Mouse (Mus musculus) hindbrain, embryonic 16.5 days (tissue): Measurements from ENCODE around the gene Kcnj3. TPM values are rescaled to one million over a fixed set of nuclear protein-coding genes. Genes with fewer than 3 reads are reported as not detected.
"Not testable (repeated sequence)": the region's sequence is repeated elsewhere in the genome, so short reads cannot be mapped to it uniquely, and the experiment has no call there.

ENCODE experiments used
- ATAC-seq: fragments of 200-750 bp; cut with Nextera tagmentation; 2 replicates; pipeline ENCODE4 v1.8.0; 2017; ENCODE audit warnings: moderate TSS enrichment, moderate library complexity
- H3K27ac ChIP-seq: fragments of 300-500 bp; sonication (generic); 2 replicates; pipeline ENCODE4 v1.5.1; 2014; ENCODE audit warnings: low read depth, mild to moderate bottlenecking, control low read depth, low read length, moderate library complexity
- H3K27me3 ChIP-seq: fragments of 300-500 bp; sonication (generic); replicated peaks from 2 replicates; pipeline ENCODE4 v1.6.1; 2014; ENCODE audit warnings: low read length; ENCODE audit not compliant: control insufficient read depth, insufficient read depth
- H3K36me3 ChIP-seq: fragments of 300-500 bp; sonication (generic); 2 replicates; pipeline ENCODE4 v1.6.1; 2014; ENCODE audit warnings: mild to moderate bottlenecking, low read length, moderate library complexity, mixed read lengths; ENCODE audit not compliant: control insufficient read depth, insufficient read depth
- H3K4me1 ChIP-seq: fragments of 300-500 bp; sonication (generic); 2 replicates; pipeline ENCODE4 v1.6.1; 2014; ENCODE audit warnings: low read depth, low read length; ENCODE audit not compliant: control insufficient read depth, insufficient read depth
- H3K4me2 ChIP-seq: fragments of 300-500 bp; sonication (generic); 2 replicates; pipeline ENCODE4 v1.6.1; 2014; ENCODE audit warnings: mild to moderate bottlenecking, low read length, control low read depth, moderate library complexity
- H3K4me3 ChIP-seq: fragments of 300-500 bp; sonication (generic); 2 replicates; pipeline ENCODE4 v1.5.1; 2014; ENCODE audit warnings: mild to moderate bottlenecking, low read length, control low read depth, moderate library complexity
- H3K9ac ChIP-seq: fragments of 300-500 bp; sonication (generic); 2 replicates; pipeline ENCODE4 v1.6.1; 2014; ENCODE audit warnings: low read depth, mild to moderate bottlenecking, control low read depth, low read length, moderate library complexity
- H3K9me3 ChIP-seq: fragments of 300-500 bp; sonication (generic); 2 replicates; pipeline ENCODE4 v1.6.1; 2014; ENCODE audit warnings: mild to moderate bottlenecking, low read length, moderate library complexity; ENCODE audit not compliant: control insufficient read depth
- WGBS: fragments of 180-500 bp; shearing (Covaris S2); extraction: QIAGEN DNeasy Blood & Tissue Kit; methylation state at CpG from one replicate; pipeline ENCODE4 v1.1.7; 2014; 5-methylcytosine and 5-hydroxymethylcytosine counted together
- polyA plus RNA-seq: library from polyadenylated mRNA; unstranded; fragments of >200 nt; fragmentation: Nextera tagmentation; extraction: Ambion mirVana; gene quantifications from 2 replicates; pipeline ENCODE4 v1.2.1, GENCODE M21; 2015

Kcnj3 gene
- polyA plus RNA-seq, 1 experiment from 2014 or later = 6.8 TPM

- not testable (repeated sequence) for H3K4me1 ChIP-seq, H3K27me3 ChIP-seq, H3K36me3 ChIP-seq, H3K4me3 ChIP-seq, H3K4me2 ChIP-seq, H3K9me3 ChIP-seq, ATAC-seq, H3K9ac ChIP-seq, H3K27ac ChIP-seq
- 89% methylated on average over 7 of the region's 7 CpGs for WGBS
Observed at GRCm38 (mm10) chr2:55485500-55486129, 49.8 kb downstream of the Kcnj3 start.

- no peaks in the 10 kb centered on the region for H3K36me3 ChIP-seq
- 78% methylated on average over 9 of the region's 9 CpGs for WGBS
Observed at GRCm38 (mm10) chr2:55503390-55504176, 67.8 kb downstream of the Kcnj3 start.

GRCm38 (mm10) chr2:55505712-55506111, 69.9 kb downstream of the Kcnj3 start:
- Histone ChIP-seq H3K4me2 (no peak overlapping the region), H3K4me1 (no peaks in the 10 kb centered on the region), H3K9ac (no peak overlapping the region), H3K27ac (no peak overlapping the region), H3K27me3 (no peaks in the 10 kb centered on the region), H3K4me3 (no peak overlapping the region), H3K36me3 (no peaks in the 10 kb centered on the region), H3K9me3 (no peaks in the 10 kb centered on the region)
- no peak for ATAC-seq
- WGBS = 85% methylated on average over 1 of the region's 1 CpGs

More at GRCm38 (mm10) chr2:55503390-55504176, 67.8 kb downstream of the Kcnj3 start:
- H3K27me3 ChIP-seq = no peaks in the 10 kb centered on the region
- no peak overlapping the region for H3K4me2 ChIP-seq
- no peak overlapping the region for H3K4me3 ChIP-seq
- H3K9me3 ChIP-seq = no peaks in the 10 kb centered on the region
- ATAC-seq = no peak
- no peaks in the 10 kb centered on the region for H3K4me1 ChIP-seq
- H3K9ac ChIP-seq = no peak overlapping the region
- H3K27ac ChIP-seq = no peak overlapping the region

- Histone ChIP-seq H3K4me2 (no peak overlapping the region), H3K4me1 (no peaks in the 10 kb centered on the region)
Observed at GRCm38 (mm10) chr2:55517297-55517696, 81.5 kb downstream of the Kcnj3 start.

GRCm38 (mm10) chr2:55532738-55533491, 97.1 kb downstream of the Kcnj3 start:
- no peaks in the 10 kb centered on the region for H3K9me3 ChIP-seq
- H3K4me1 ChIP-seq = no peaks in the 10 kb centered on the region
- H3K27me3 ChIP-seq = no peaks in the 10 kb centered on the region
- H3K27ac ChIP-seq = no peak overlapping the region
- H3K4me2 ChIP-seq = no peak overlapping the region
- no peaks in the 10 kb centered on the region for H3K36me3 ChIP-seq
- no peak overlapping the region for H3K4me3 ChIP-seq
- ATAC-seq = no peak
- 84% methylated on average over 8 of the region's 8 CpGs for WGBS
- H3K9ac ChIP-seq = no peak overlapping the region

More at GRCm38 (mm10) chr2:55517297-55517696, 81.5 kb downstream of the Kcnj3 start:
- Histone ChIP-seq H3K36me3 (no peaks in the 10 kb centered on the region), H3K4me3 (no peak overlapping the region), H3K27me3 (no peaks in the 10 kb centered on the region), H3K27ac (no peak overlapping the region), H3K9me3 (no peaks in the 10 kb centered on the region), H3K9ac (no peak overlapping the region)
- no peak for ATAC-seq

- Histone ChIP-seq H3K36me3 (no peaks in the 10 kb centered on the region), H3K27me3 (no peaks in the 10 kb centered on the region), H3K9ac (no peak overlapping the region), H3K4me1 (no peaks in the 10 kb centered on the region), H3K27ac (no peak overlapping the region), H3K4me3 (no peak overlapping the region), H3K9me3 (no peaks in the 10 kb centered on the region), H3K4me2 (no peak overlapping the region)
- 71% methylated on average over 2 of the region's 2 CpGs for WGBS
- ATAC-seq = peak; percentile 45; the same call in 1 of the 2 replicates
Observed at GRCm38 (mm10) chr2:55534946-55535345, 99.2 kb downstream of the Kcnj3 start.

GRCm38 (mm10) chr2:55535482-55535881, 99.7 kb downstream of the Kcnj3 start:
- H3K27me3 ChIP-seq = no peaks in the 10 kb centered on the region
- H3K9me3 ChIP-seq = no peaks in the 10 kb centered on the region
- no peaks in the 10 kb centered on the region for H3K36me3 ChIP-seq
- no peak overlapping the region for H3K4me2 ChIP-seq
- WGBS = 91% methylated on average over 1 of the region's 1 CpGs
- no peaks in the 10 kb centered on the region for H3K4me1 ChIP-seq
- no peak overlapping the region for H3K9ac ChIP-seq
- no peak for ATAC-seq
- H3K27ac ChIP-seq = no peak overlapping the region
- H3K4me3 ChIP-seq = no peak overlapping the region

GRCm38 (mm10) chr2:55547612-55548011, 111.8 kb downstream of the Kcnj3 start:
- Histone ChIP-seq H3K9me3 (no peaks in the 10 kb centered on the region), H3K4me2 (no peak overlapping the region)
- no peak for ATAC-seq

GRCm38 (mm10) chr2:55558368-55558985, 122.7 kb downstream of the Kcnj3 start:
- no peak overlapping the region for H3K4me3 ChIP-seq
- no peaks in the 10 kb centered on the region for H3K27me3 ChIP-seq
- H3K27ac ChIP-seq = no peak overlapping the region
- H3K4me1 ChIP-seq = no peaks in the 10 kb centered on the region
- H3K9me3 ChIP-seq = no peaks in the 10 kb centered on the region
- no peaks in the 10 kb centered on the region for H3K36me3 ChIP-seq
- H3K4me2 ChIP-seq = no peak overlapping the region
- peak; percentile 81 for ATAC-seq
- no peak overlapping the region for H3K9ac ChIP-seq
- WGBS = 53% methylated on average over 4 of the region's 4 CpGs

More at GRCm38 (mm10) chr2:55547612-55548011, 111.8 kb downstream of the Kcnj3 start:
- H3K27me3 ChIP-seq = no peaks in the 10 kb centered on the region
- no peaks in the 10 kb centered on the region for H3K4me1 ChIP-seq
- no peak overlapping the region for H3K27ac ChIP-seq
- no peaks in the 10 kb centered on the region for H3K36me3 ChIP-seq
- no peak overlapping the region for H3K9ac ChIP-seq
- H3K4me3 ChIP-seq = no peak overlapping the region
